Mouse (Mus musculus) kidney, embryonic 15.5 days (tissue): ENCODE data around the gene Gm21149. TPM values are rescaled to one million over a fixed set of nuclear protein-coding genes. Genes with fewer than 3 reads are reported as not detected.
"Not testable (repeated sequence)": the region's sequence is repeated elsewhere in the genome, so short reads cannot be mapped to it uniquely, and the experiment has no call there.

Experiments used
- ATAC-seq: fragments of 200-750 bp; cut with Nextera tagmentation; replicated peaks from 2 replicates; pipeline ENCODE4 v1.8.0; 2017; ENCODE audit warnings: moderate TSS enrichment; ENCODE audit not compliant: low FRiP score
- H3K27ac ChIP-seq: fragments of 300-500 bp; sonication (generic); 2 replicates; pipeline ENCODE4 v1.5.1; 2015; ENCODE audit warnings: mild to moderate bottlenecking, inconsistent platforms
- H3K27me3 ChIP-seq: fragments of 300-500 bp; sonication (generic); 2 replicates; pipeline ENCODE4 v1.6.1; 2015; ENCODE audit warnings: inconsistent platforms
- H3K36me3 ChIP-seq: fragments of 300-500 bp; sonication (generic); 2 replicates; pipeline ENCODE4 v1.6.1; 2015; ENCODE audit warnings: inconsistent platforms
- H3K4me1 ChIP-seq: fragments of 300-500 bp; sonication (generic); 2 replicates; pipeline ENCODE4 v1.6.1; 2015; ENCODE audit warnings: inconsistent platforms
- H3K4me2 ChIP-seq: fragments of 300-500 bp; sonication (generic); 2 replicates; pipeline ENCODE4 v1.6.1; 2015; ENCODE audit warnings: moderate library complexity, mild to moderate bottlenecking, inconsistent platforms
- H3K4me3 ChIP-seq: fragments of 300-500 bp; sonication (generic); replicated peaks from 2 replicates; pipeline ENCODE4 v1.5.1; 2015; ENCODE audit warnings: mild to moderate bottlenecking, inconsistent platforms
- H3K9ac ChIP-seq: fragments of 300-500 bp; sonication (generic); 2 replicates; pipeline ENCODE4 v1.6.1; 2015; ENCODE audit warnings: mild to moderate bottlenecking, inconsistent platforms
- H3K9me3 ChIP-seq: fragments of 300-500 bp; sonication (generic); replicated peaks from 2 replicates; pipeline ENCODE4 v1.6.1; 2016; ENCODE audit warnings: inconsistent platforms
- WGBS: fragments of 180-500 bp; shearing (Covaris S2); methylation state at CpG from one replicate; pipeline ENCODE4 v1.1.7; 2015; ENCODE audit warnings: mixed read lengths; 5-methylcytosine and 5-hydroxymethylcytosine counted together
- polyA plus RNA-seq: library from polyadenylated mRNA; unstranded; fragments of >200 nt; fragmentation: Nextera tagmentation; extraction: Ambion mirVana; gene quantifications from 2 replicates; pipeline ENCODE4 v1.2.1, GENCODE M21; 2015

Gm21149 gene
- polyA plus RNA-seq, 1 experiment from 2014 or later = not detected

- ATAC-seq = peak; percentile 82
- H3K9ac ChIP-seq, H3K4me1 ChIP-seq, H3K27ac ChIP-seq, H3K27me3 ChIP-seq, H3K36me3 ChIP-seq, H3K4me2 ChIP-seq, H3K4me3 ChIP-seq: not testable (repeated sequence)
- H3K9me3 ChIP-seq = peaks cover 13% of the 10 kb centered on the region
- 39% methylated on average over 5 of the region's 5 CpGs for WGBS
Measured at GRCm38 (mm10) chr5:15498774-15499400, 22.6 kb upstream of the Gm21149 start.

- not testable (repeated sequence) for H3K9ac ChIP-seq, ATAC-seq, H3K4me3 ChIP-seq, H3K27me3 ChIP-seq, H3K27ac ChIP-seq, H3K4me2 ChIP-seq, H3K36me3 ChIP-seq, H3K9me3 ChIP-seq, H3K4me1 ChIP-seq
- WGBS = 71% methylated on average over 3 of the region's 3 CpGs
Measured at GRCm38 (mm10) chr5:15498350-15498749, 22.0 kb upstream of the Gm21149 start.

- not testable (repeated sequence) for ATAC-seq, H3K9me3 ChIP-seq
- 59% methylated on average over 2 of the region's 2 CpGs for WGBS
Measured at GRCm38 (mm10) chr5:15490934-15491333, 14.6 kb upstream of the Gm21149 start.

GRCm38 (mm10) chr5:15488743-15489142 lies 12.4 kb upstream of the Gm21149 start:
- peaks cover 14% of the 10 kb centered on the region for H3K9me3 ChIP-seq
- WGBS = 83% methylated on average over 5 of the region's 5 CpGs
- H3K27ac ChIP-seq = no peak overlapping the region
- no peak overlapping the region for H3K4me3 ChIP-seq
- H3K4me1 ChIP-seq = no peaks in the 10 kb centered on the region
- no peaks in the 10 kb centered on the region for H3K36me3 ChIP-seq
- no peak overlapping the region for H3K9ac ChIP-seq
- no peak overlapping the region for H3K4me2 ChIP-seq
- no peaks in the 10 kb centered on the region for H3K27me3 ChIP-seq
- peak; percentile 75; the same call in 1 of the 2 replicates for ATAC-seq

More at GRCm38 (mm10) chr5:15490934-15491333, 14.6 kb upstream of the Gm21149 start:
- H3K36me3 ChIP-seq, H3K27me3 ChIP-seq, H3K4me1 ChIP-seq, H3K27ac ChIP-seq, H3K9ac ChIP-seq, H3K4me2 ChIP-seq, H3K4me3 ChIP-seq: not testable (repeated sequence)

- H3K9me3 ChIP-seq = peaks cover 24% of the 10 kb centered on the region
- H3K4me2 ChIP-seq, H3K9ac ChIP-seq, H3K27me3 ChIP-seq, H3K36me3 ChIP-seq, H3K27ac ChIP-seq, ATAC-seq, H3K4me1 ChIP-seq, H3K4me3 ChIP-seq: not testable (repeated sequence)
- 27% methylated on average over 2 of the region's 2 CpGs for whole genome bisulfite sequencing
Measured at GRCm38 (mm10) chr5:15484616-15485015, 8.3 kb upstream of the Gm21149 start.

GRCm38 (mm10) chr5:15483576-15483975 lies 7.3 kb upstream of the Gm21149 start:
- H3K4me2 ChIP-seq, H3K27me3 ChIP-seq, H3K9ac ChIP-seq, H3K27ac ChIP-seq, H3K36me3 ChIP-seq, H3K4me3 ChIP-seq, H3K4me1 ChIP-seq, ATAC-seq: not testable (repeated sequence)
- H3K9me3 ChIP-seq = peaks cover 21% of the 10 kb centered on the region
- WGBS = 58% methylated on average over 4 of the region's 4 CpGs

- H3K4me3 ChIP-seq, H3K36me3 ChIP-seq, H3K9ac ChIP-seq, H3K27ac ChIP-seq, ATAC-seq, H3K4me1 ChIP-seq, H3K4me2 ChIP-seq, H3K27me3 ChIP-seq: not testable (repeated sequence)
- H3K9me3 ChIP-seq = peaks cover 24% of the 10 kb centered on the region
- WGBS = 60% methylated on average over 2 of the region's 2 CpGs
Measured at GRCm38 (mm10) chr5:15482815-15483214, 6.5 kb upstream of the Gm21149 start.

- not testable (repeated sequence) for H3K4me2 ChIP-seq, H3K27me3 ChIP-seq, H3K36me3 ChIP-seq, ATAC-seq, H3K4me3 ChIP-seq, H3K27ac ChIP-seq, H3K4me1 ChIP-seq, H3K9ac ChIP-seq
- 85% methylated on average over 1 of the region's 1 CpGs for WGBS
- H3K9me3 ChIP-seq = peaks cover 20% of the 10 kb centered on the region
Measured at GRCm38 (mm10) chr5:15470141-15470540, 6.2 kb downstream of the Gm21149 start.

- ATAC-seq = not testable (repeated sequence)
- 61% methylated on average over 6 of the region's 6 CpGs for WGBS
Measured at GRCm38 (mm10) chr5:15467768-15468167, 8.6 kb downstream of the Gm21149 start.

GRCm38 (mm10) chr5:15466218-15466617 lies 10.1 kb downstream of the Gm21149 start:
- peaks cover 31% of the 10 kb centered on the region for H3K9me3 ChIP-seq
- WGBS = 59% methylated on average over 1 of the region's 1 CpGs
- not testable (repeated sequence) for H3K27ac ChIP-seq, H3K9ac ChIP-seq, H3K4me2 ChIP-seq, ATAC-seq, H3K4me3 ChIP-seq, H3K36me3 ChIP-seq, H3K4me1 ChIP-seq, H3K27me3 ChIP-seq

More at GRCm38 (mm10) chr5:15467768-15468167, 8.6 kb downstream of the Gm21149 start:
- H3K36me3 ChIP-seq, H3K4me2 ChIP-seq, H3K27me3 ChIP-seq, H3K9ac ChIP-seq, H3K4me1 ChIP-seq, H3K4me3 ChIP-seq, H3K27ac ChIP-seq: not testable (repeated sequence)
- H3K9me3 ChIP-seq = peaks cover 26% of the 10 kb centered on the region

- 51% methylated on average over 2 of the region's 2 CpGs for WGBS
- H3K27me3 ChIP-seq, H3K4me2 ChIP-seq, H3K4me3 ChIP-seq, ATAC-seq, H3K27ac ChIP-seq, H3K36me3 ChIP-seq, H3K4me1 ChIP-seq, H3K9ac ChIP-seq: not testable (repeated sequence)
- H3K9me3 ChIP-seq = peaks cover 41% of the 10 kb centered on the region
Measured at GRCm38 (mm10) chr5:15463561-15463960, 12.8 kb downstream of the Gm21149 start.

GRCm38 (mm10) chr5:15461613-15462012 lies 14.7 kb downstream of the Gm21149 start:
- not testable (repeated sequence) for H3K4me2 ChIP-seq, H3K36me3 ChIP-seq, H3K9ac ChIP-seq, H3K27me3 ChIP-seq, ATAC-seq, H3K4me3 ChIP-seq, H3K4me1 ChIP-seq, H3K27ac ChIP-seq
- WGBS = 60% methylated on average over 8 of the region's 8 CpGs
- peaks cover 39% of the 10 kb centered on the region for H3K9me3 ChIP-seq
